Mouse (Mus musculus) megakaryocyte, adult 5-6 weeks (primary cell): Measurements from ENCODE around the gene Slc17a5. TPM values are rescaled to one million over a fixed set of nuclear protein-coding genes. Genes with fewer than 3 reads are reported as not detected.

Source experiments
- ATAC-seq: 2 replicates; pipeline ENCODE4 v1.8.0; 2016; ENCODE audit warnings: mild to moderate bottlenecking, inconsistent platforms; ENCODE audit not compliant: poor library complexity, severe bottlenecking
- total RNA-seq, 2 experiments: library from RNA; stranded (forward) in 1 of 2; stranded (reverse) in 1 of 2; fragments of 153-499, 151-499 nt in 1 of 2; fragments of 221-1000, 200-1000 nt in 1 of 2; gene quantifications; 2 replicates each; pipeline versions ENCODE4 v1.2.3 to v1.2.4; 2015 to 2017

Slc17a5 gene
- 8.8 and 10.2 TPM in 2 replicates for total RNA-seq (2015)
- total RNA-seq (2017) = 5.6 and 8.0 TPM in 2 replicates

GRCm38 (mm10) chr9:78587914-78588313 is at the start of gene Slc17a5:
Slc17a5 (minus strand) TSS chr9:78588041.
- ATAC-seq = peak; percentile 90

GRCm38 (mm10) chr9:78633976-78634375 is 46.1 kb upstream of the Slc17a5 start:
- no peak for ATAC-seq

- ATAC-seq = 0 out of 2 replicates have a peak, but pooled peaks have one; percentile 40
Observed at GRCm38 (mm10) chr9:78631755-78632434, 44.1 kb upstream of the Slc17a5 start.

GRCm38 (mm10) chr9:78629991-78630390 is 42.1 kb upstream of the Slc17a5 start:
- no peak for ATAC-seq

- no peak for ATAC-seq
Observed at GRCm38 (mm10) chr9:78623301-78623747, 35.5 kb upstream of the Slc17a5 start.

- no peak for ATAC-seq
Observed at GRCm38 (mm10) chr9:78619285-78619684, 31.4 kb upstream of the Slc17a5 start.

- ATAC-seq = peak; percentile 93
Observed at GRCm38 (mm10) chr9:78615401-78616021, 27.7 kb upstream of the Slc17a5 start, which contains the start of gene Cd109. Cd109 (plus strand) TSS chr9:78615546.

GRCm38 (mm10) chr9:78614201-78614600 is 26.4 kb upstream of the Slc17a5 start:
- ATAC-seq = no peak

- ATAC-seq = no peak
Observed at GRCm38 (mm10) chr9:78601046-78601730, 13.3 kb upstream of the Slc17a5 start.

GRCm38 (mm10) chr9:78599927-78600326 is 12.1 kb upstream of the Slc17a5 start:
- ATAC-seq = no peak

GRCm38 (mm10) chr9:78596834-78597233 is 9.0 kb upstream of the Slc17a5 start:
- peak; percentile 97 for ATAC-seq

GRCm38 (mm10) chr9:78595769-78596555 is 8.1 kb upstream of the Slc17a5 start:
- ATAC-seq = no peak

GRCm38 (mm10) chr9:78595257-78595656 is 7.4 kb upstream of the Slc17a5 start:
- ATAC-seq = no peak

- ATAC-seq = no peak
Observed at GRCm38 (mm10) chr9:78590471-78590870, 2.6 kb upstream of the Slc17a5 start.

GRCm38 (mm10) chr9:78588411-78589033 is 681 bp upstream of the Slc17a5 start:
- ATAC-seq = peak; percentile 70

GRCm38 (mm10) chr9:78587218-78587883 is 490 bp downstream of the Slc17a5 start:
- ATAC-seq = peak; percentile 22

GRCm38 (mm10) chr9:78579644-78580396 is 8.0 kb downstream of the Slc17a5 start:
- no peak for ATAC-seq

GRCm38 (mm10) chr9:78578824-78579223 is 9.0 kb downstream of the Slc17a5 start:
- ATAC-seq = peak; percentile 71

- no peak for ATAC-seq
Observed at GRCm38 (mm10) chr9:78576466-78576865, 11.4 kb downstream of the Slc17a5 start.
